In genomic region chr5:142936336-142936719, GRCm38 (mm10) we compare ENCODE assay signal across 1 mouse cellular context.
TF ChIP-seq lines count a peak whose summit lies in the region.

No protein-coding gene starts in this region.

TF ChIP-seq in CH12.LX, 34 proteins besides CTCF, POLR2A, EP300 and RAD21:
- TF ChIP-seq POLR2AphosphoS2 (IDR thresholded peaks at IDR 0.05; ENCODE audit: low read depth, low read length) = no peak
- TF ChIP-seq USF1 (IDR thresholded peaks at IDR 0.05; ENCODE audit: low read depth, low read length) = no peak
- no peak for TF ChIP-seq PAX5 (IDR thresholded peaks at IDR 0.05; ENCODE audit: low read length)
- no peak for TF ChIP-seq CHD1 (IDR thresholded peaks at IDR 0.05; ENCODE audit: low read depth, low read length)
- TF ChIP-seq MEF2A (IDR thresholded peaks at IDR 0.05; ENCODE audit: borderline replicate concordance, low read depth, low read length) = peak; percentile 70; the same call in 1 of the 2 replicates
- 0 out of 2 replicates have a peak, but pooled peaks have one; percentile 19 for TF ChIP-seq SIN3A (IDR thresholded peaks at IDR 0.05; ENCODE audit: low read length)
- no peak for TF ChIP-seq JUN (IDR thresholded peaks at IDR 0.05; ENCODE audit: insufficient read depth, low read depth, low read length)
- TF ChIP-seq TCF12 (IDR thresholded peaks at IDR 0.05; ENCODE audit: low read depth, low read length) = 0 out of 2 replicates have a peak, but pooled peaks have one; percentile 20
- no peak for TF ChIP-seq ELF1 (IDR thresholded peaks at IDR 0.05; ENCODE audit: low read depth, low read length)
- TF ChIP-seq RCOR1 (conservative IDR thresholded peaks at IDR 0.05; ENCODE audit: low read depth, low read length) = no peak
- peak; percentile 45; the same call in 1 of the 2 replicates for TF ChIP-seq NELFE (IDR thresholded peaks at IDR 0.05; ENCODE audit: low read depth, low read length)
- TF ChIP-seq BHLHE40 (IDR thresholded peaks at IDR 0.05; ENCODE audit: low read depth, low read length) = peak; percentile 31
- no peak for TF ChIP-seq CHD2 (IDR thresholded peaks at IDR 0.05; ENCODE audit: low read length)
- TF ChIP-seq IRF4 (IDR thresholded peaks at IDR 0.05; ENCODE audit: low read depth, low read length) = peak; percentile 44; the same call in 1 of the 2 replicates
- TF ChIP-seq ZKSCAN1 (IDR thresholded peaks at IDR 0.05; ENCODE audit: borderline replicate concordance, low read depth, low read length) = no peak
- no peak for TF ChIP-seq ZMIZ1 (IDR thresholded peaks at IDR 0.05; ENCODE audit: low read depth, low read length)
- TF ChIP-seq ZNF384 (IDR thresholded peaks at IDR 0.05; ENCODE audit: low read depth, low read length) = no peak
- TF ChIP-seq MXI1 (IDR thresholded peaks at IDR 0.05; ENCODE audit: low read depth, low read length) = no peak
- TF ChIP-seq TBP (conservative IDR thresholded peaks at IDR 0.05; ENCODE audit: low read depth, low read length) = no peak
- TF ChIP-seq KAT2A (IDR thresholded peaks at IDR 0.05; ENCODE audit: insufficient replicate concordance, low read length) = no peak
- TF ChIP-seq ZC3H11A (IDR thresholded peaks at IDR 0.05; ENCODE audit: low read depth, low read length) = peak; percentile 96
- 0 out of 2 replicates have a peak, but pooled peaks have one; percentile 31 for TF ChIP-seq HCFC1 (IDR thresholded peaks at IDR 0.05; ENCODE audit: low read depth, low read length)
- no peak for TF ChIP-seq UBTF (IDR thresholded peaks at IDR 0.05; ENCODE audit: low read depth, low read length)
- no peak for TF ChIP-seq MYC (IDR thresholded peaks at IDR 0.05; ENCODE audit: low read depth, low read length)
- TF ChIP-seq MAFK (IDR thresholded peaks at IDR 0.05; ENCODE audit: insufficient replicate concordance, low read length) = no peak
- no peak for TF ChIP-seq USF2 (conservative IDR thresholded peaks at IDR 0.05; ENCODE audit: low read depth, low read length)
- peak; percentile 99 for TF ChIP-seq SMC3 (IDR thresholded peaks at IDR 0.05; ENCODE audit: low read depth, low read length)
- no peak for TF ChIP-seq NRF1 (IDR thresholded peaks at IDR 0.05; ENCODE audit: low read depth, low read length)
- no peak for TF ChIP-seq MAX (IDR thresholded peaks at IDR 0.05; ENCODE audit: low read length)
- TF ChIP-seq GABPA (IDR thresholded peaks at IDR 0.05; ENCODE audit: insufficient replicate concordance, low read depth, low read length) = no peak
- peak; percentile 84 for TF ChIP-seq MAZ (IDR thresholded peaks at IDR 0.05; ENCODE audit: low read depth, low read length)
- TF ChIP-seq E2F4 (IDR thresholded peaks at IDR 0.05; ENCODE audit: insufficient replicate concordance, low read depth, low read length) = no peak
- TF ChIP-seq ETS1 (conservative IDR thresholded peaks at IDR 0.05; ENCODE audit: low read depth, low read length) = no peak
- no peak for TF ChIP-seq JUND (conservative IDR thresholded peaks at IDR 0.05; ENCODE audit: low read depth, low read length)
TF ChIP-seq in CH12.LX: peak in this region for 10.
